Mouse (Mus musculus): ENCODE measurements around the gene Ebf1. TPM values are rescaled to one million over a fixed set of nuclear protein-coding genes. Genes with fewer than 3 reads are reported as not detected.

Ebf1 gene
- polyA plus RNA-seq, 1 experiment from 2014 or later, result 61.7 TPM

GRCm38 (mm10) chr11:44887691-44888090, 270.6 kb downstream of the Ebf1 start:
- no peak overlapping the region for H3K4me3 ChIP-seq (ENCODE audit: low read depth, low read length)
- H3K27ac ChIP-seq (replicated peaks; ENCODE audit: low read depth, low read length), result no peak overlapping the region
- H3K4me2 ChIP-seq (ENCODE audit: low read depth, severe bottlenecking), result no peak overlapping the region
- H3K4me1 ChIP-seq (ENCODE audit: control insufficient read depth, insufficient read depth, low read length), result no peaks in the 10 kb centered on the region
- no peaks in the 10 kb centered on the region for H3K9me3 ChIP-seq (ENCODE audit: control insufficient read depth, low read length)
- H3K36me3 ChIP-seq (ENCODE audit: control insufficient read depth, insufficient read depth, low read length), result no peaks in the 10 kb centered on the region
- DNase-seq (ENCODE audit: low spot score) (no peak), ATAC-seq (ENCODE audit: insufficient number of reproducible peaks, low FRiP score, low TSS enrichment, low read depth) (no peak)
- no peaks in the 10 kb centered on the region for H3K27me3 ChIP-seq (ENCODE audit: control insufficient read depth, insufficient read depth, low read length)
- no peak overlapping the region for H3K9ac ChIP-seq (ENCODE audit: low read length)
- WGBS, result 89% methylated on average over 7 of the region's 7 CpGs

- no peak for DNase-seq (ENCODE audit: low spot score)
- Histone ChIP-seq H3K9ac (ENCODE audit: low read length) (no peak overlapping the region), H3K4me2 (ENCODE audit: low read depth, severe bottlenecking) (no peak overlapping the region), H3K4me3 (ENCODE audit: low read depth, low read length) (no peak overlapping the region), H3K27me3 (ENCODE audit: control insufficient read depth, insufficient read depth, low read length) (no peaks in the 10 kb centered on the region), H3K9me3 (ENCODE audit: control insufficient read depth, low read length) (no peaks in the 10 kb centered on the region), H3K27ac (replicated peaks; ENCODE audit: low read depth, low read length) (no peak overlapping the region), H3K36me3 (ENCODE audit: control insufficient read depth, insufficient read depth, low read length) (no peaks in the 10 kb centered on the region), H3K4me1 (ENCODE audit: control insufficient read depth, insufficient read depth, low read length) (0 out of 2 replicates have a peak, but pooled peaks cover 4% of the 10 kb centered on the region)
- ATAC-seq (ENCODE audit: insufficient number of reproducible peaks, low FRiP score, low TSS enrichment, low read depth), result no peak
- WGBS, result 95% methylated on average over 4 of the region's 4 CpGs
Observed at GRCm38 (mm10) chr11:44888390-44888789, 271.3 kb downstream of the Ebf1 start.

GRCm38 (mm10) chr11:44892814-44893521, 275.9 kb downstream of the Ebf1 start:
- Histone ChIP-seq H3K9me3 (ENCODE audit: control insufficient read depth, low read length) (no peaks in the 10 kb centered on the region), H3K4me3 (ENCODE audit: low read depth, low read length) (no peak overlapping the region), H3K9ac (ENCODE audit: low read length) (no peak overlapping the region), H3K27ac (replicated peaks; ENCODE audit: low read depth, low read length) (no peak overlapping the region), H3K4me2 (ENCODE audit: low read depth, severe bottlenecking) (no peak overlapping the region), H3K27me3 (ENCODE audit: control insufficient read depth, insufficient read depth, low read length) (no peaks in the 10 kb centered on the region), H3K36me3 (ENCODE audit: control insufficient read depth, insufficient read depth, low read length) (no peaks in the 10 kb centered on the region), H3K4me1 (ENCODE audit: control insufficient read depth, insufficient read depth, low read length) (0 out of 2 replicates have a peak, but pooled peaks cover 4% of the 10 kb centered on the region)
- WGBS, result 76% methylated on average over 18 of the region's 18 CpGs
- DNase-seq (ENCODE audit: low spot score), result no peak
- no peak for ATAC-seq (ENCODE audit: insufficient number of reproducible peaks, low FRiP score, low TSS enrichment, low read depth)

GRCm38 (mm10) chr11:44893986-44894385, 276.9 kb downstream of the Ebf1 start:
- ATAC-seq (ENCODE audit: insufficient number of reproducible peaks, low FRiP score, low TSS enrichment, low read depth) (no peak), DNase-seq (ENCODE audit: low spot score) (no peak)
- Histone ChIP-seq H3K4me3 (ENCODE audit: low read depth, low read length) (no peak overlapping the region), H3K9ac (ENCODE audit: low read length) (no peak overlapping the region), H3K4me1 (ENCODE audit: control insufficient read depth, insufficient read depth, low read length) (0 out of 2 replicates have a peak, but pooled peaks cover 4% of the 10 kb centered on the region), H3K9me3 (ENCODE audit: control insufficient read depth, low read length) (no peaks in the 10 kb centered on the region), H3K27ac (replicated peaks; ENCODE audit: low read depth, low read length) (no peak overlapping the region), H3K36me3 (ENCODE audit: control insufficient read depth, insufficient read depth, low read length) (no peaks in the 10 kb centered on the region), H3K27me3 (ENCODE audit: control insufficient read depth, insufficient read depth, low read length) (no peaks in the 10 kb centered on the region), H3K4me2 (ENCODE audit: low read depth, severe bottlenecking) (no peak overlapping the region)

DNA sequence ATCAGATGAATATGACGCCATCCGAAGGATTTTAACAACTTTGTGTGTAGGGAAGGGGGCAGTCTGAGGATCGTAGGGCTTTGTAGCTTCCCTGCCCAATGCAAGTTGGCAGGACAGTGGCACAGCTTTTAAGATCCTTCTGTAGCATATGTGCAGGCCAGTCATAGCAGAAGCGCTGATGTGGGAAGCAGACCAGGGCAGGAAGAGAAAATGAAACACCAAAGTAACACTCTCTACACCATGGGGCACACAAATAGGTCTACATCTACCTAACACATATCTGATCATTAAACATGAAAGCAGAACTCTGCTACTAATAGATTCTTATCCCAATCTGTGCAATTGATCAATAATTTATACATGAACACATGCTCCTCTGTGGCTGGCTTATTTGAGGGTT, 277.7 kb downstream of the Ebf1 start:
- Histone ChIP-seq H3K4me1 (ENCODE audit: control insufficient read depth, insufficient read depth, low read length) (0 out of 2 replicates have a peak, but pooled peaks cover 4% of the 10 kb centered on the region), H3K4me3 (ENCODE audit: low read depth, low read length) (no peak overlapping the region), H3K27me3 (ENCODE audit: control insufficient read depth, insufficient read depth, low read length) (no peaks in the 10 kb centered on the region), H3K4me2 (ENCODE audit: low read depth, severe bottlenecking) (no peak overlapping the region), H3K36me3 (ENCODE audit: control insufficient read depth, insufficient read depth, low read length) (no peaks in the 10 kb centered on the region), H3K9ac (ENCODE audit: low read length) (no peak overlapping the region), H3K9me3 (ENCODE audit: control insufficient read depth, low read length) (no peaks in the 10 kb centered on the region), H3K27ac (replicated peaks; ENCODE audit: low read depth, low read length) (no peak overlapping the region)
- ATAC-seq (ENCODE audit: insufficient number of reproducible peaks, low FRiP score, low TSS enrichment, low read depth) (no peak), DNase-seq (ENCODE audit: low spot score) (no peak)
- 92% methylated on average over 4 of the region's 4 CpGs for WGBS

- Histone ChIP-seq H3K9ac (ENCODE audit: low read length) (no peak overlapping the region), H3K4me1 (ENCODE audit: control insufficient read depth, insufficient read depth, low read length) (0 out of 2 replicates have a peak, but pooled peaks cover 4% of the 10 kb centered on the region), H3K9me3 (ENCODE audit: control insufficient read depth, low read length) (no peaks in the 10 kb centered on the region), H3K27ac (replicated peaks; ENCODE audit: low read depth, low read length) (no peak overlapping the region), H3K36me3 (ENCODE audit: control insufficient read depth, insufficient read depth, low read length) (no peaks in the 10 kb centered on the region), H3K4me3 (ENCODE audit: low read depth, low read length) (no peak overlapping the region), H3K27me3 (ENCODE audit: control insufficient read depth, insufficient read depth, low read length) (no peaks in the 10 kb centered on the region), H3K4me2 (ENCODE audit: low read depth, severe bottlenecking) (no peak overlapping the region)
- 89% methylated on average over 1 of the region's 1 CpGs for WGBS
- ATAC-seq (ENCODE audit: insufficient number of reproducible peaks, low FRiP score, low TSS enrichment, low read depth) (no peak), DNase-seq (ENCODE audit: low spot score) (no peak)
Observed at GRCm38 (mm10) chr11:44895893-44896292, 278.8 kb downstream of the Ebf1 start.

- ATAC-seq (ENCODE audit: insufficient number of reproducible peaks, low FRiP score, low TSS enrichment, low read depth) (no peak), DNase-seq (ENCODE audit: low spot score) (no peak)
- Histone ChIP-seq H3K4me1 (ENCODE audit: control insufficient read depth, insufficient read depth, low read length) (peaks cover 11% of the 10 kb centered on the region), H3K4me2 (ENCODE audit: low read depth, severe bottlenecking) (no peak overlapping the region), H3K4me3 (ENCODE audit: low read depth, low read length) (no peak overlapping the region), H3K36me3 (ENCODE audit: control insufficient read depth, insufficient read depth, low read length) (no peaks in the 10 kb centered on the region), H3K9ac (ENCODE audit: low read length) (no peak overlapping the region), H3K27ac (replicated peaks; ENCODE audit: low read depth, low read length) (no peak overlapping the region), H3K9me3 (ENCODE audit: control insufficient read depth, low read length) (no peaks in the 10 kb centered on the region), H3K27me3 (ENCODE audit: control insufficient read depth, insufficient read depth, low read length) (no peaks in the 10 kb centered on the region)
- WGBS, result 81% methylated on average over 10 of the region's 10 CpGs
Observed at GRCm38 (mm10) chr11:44897140-44897665, 280.1 kb downstream of the Ebf1 start.

DNA sequence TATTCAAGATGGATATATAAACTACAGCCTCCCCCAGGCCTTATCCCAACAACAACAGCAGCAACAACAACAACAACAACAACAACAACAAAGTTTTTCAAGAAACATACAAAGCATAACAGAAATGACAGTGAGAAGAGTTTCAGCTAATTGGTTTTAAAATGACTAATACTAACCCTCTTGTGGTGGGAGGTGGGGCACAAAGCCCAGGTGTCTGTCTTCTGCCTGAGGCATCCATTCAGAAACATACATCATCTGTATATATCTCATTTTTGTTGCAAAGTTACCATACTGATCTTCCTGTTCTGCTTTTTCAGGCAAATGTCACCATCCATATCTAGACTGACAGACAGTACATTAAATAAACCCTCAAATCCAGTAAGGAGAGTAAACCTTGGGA, 282.4 kb downstream of the Ebf1 start:
- no peak overlapping the region for H3K4me3 ChIP-seq (ENCODE audit: low read depth, low read length)
- H3K27ac ChIP-seq (replicated peaks; ENCODE audit: low read depth, low read length), result no peak overlapping the region
- H3K27me3 ChIP-seq (ENCODE audit: control insufficient read depth, insufficient read depth, low read length), result no peaks in the 10 kb centered on the region
- ATAC-seq (ENCODE audit: insufficient number of reproducible peaks, low FRiP score, low TSS enrichment, low read depth) (no peak), DNase-seq (ENCODE audit: low spot score) (no peak)
- no peaks in the 10 kb centered on the region for H3K9me3 ChIP-seq (ENCODE audit: control insufficient read depth, low read length)
- no peak overlapping the region for H3K9ac ChIP-seq (ENCODE audit: low read length)
- H3K4me2 ChIP-seq (ENCODE audit: low read depth, severe bottlenecking), result no peak overlapping the region
- H3K36me3 ChIP-seq (ENCODE audit: control insufficient read depth, insufficient read depth, low read length), result no peaks in the 10 kb centered on the region
- peaks cover 17% of the 10 kb centered on the region for H3K4me1 ChIP-seq (ENCODE audit: control insufficient read depth, insufficient read depth, low read length)

- WGBS, result 71% methylated on average over 7 of the region's 7 CpGs
- H3K4me2 ChIP-seq (ENCODE audit: low read depth, severe bottlenecking), result no peak overlapping the region
- H3K36me3 ChIP-seq (ENCODE audit: control insufficient read depth, insufficient read depth, low read length), result no peaks in the 10 kb centered on the region
- no peak overlapping the region for H3K4me3 ChIP-seq (ENCODE audit: low read depth, low read length)
- no peaks in the 10 kb centered on the region for H3K27me3 ChIP-seq (ENCODE audit: control insufficient read depth, insufficient read depth, low read length)
- no peaks in the 10 kb centered on the region for H3K9me3 ChIP-seq (ENCODE audit: control insufficient read depth, low read length)
- peaks cover 17% of the 10 kb centered on the region for H3K4me1 ChIP-seq (ENCODE audit: control insufficient read depth, insufficient read depth, low read length)
- no peak overlapping the region for H3K27ac ChIP-seq (replicated peaks; ENCODE audit: low read depth, low read length)
- H3K9ac ChIP-seq (ENCODE audit: low read length), result no peak overlapping the region
- ATAC-seq (ENCODE audit: insufficient number of reproducible peaks, low FRiP score, low TSS enrichment, low read depth) (no peak), DNase-seq (ENCODE audit: low spot score) (no peak)
Observed at GRCm38 (mm10) chr11:44899965-44900364, 282.8 kb downstream of the Ebf1 start.

Measured in limb, embryonic 11.5 days (tissue).